Mouse (Mus musculus) forebrain, embryonic 11.5 days (tissue): ENCODE measurements around the gene Tmem222. TPM values are rescaled to one million over a fixed set of nuclear protein-coding genes. Genes with fewer than 3 reads are reported as not detected.

ENCODE experiments used
- ATAC-seq: fragments of 200-750 bp; cut with Nextera tagmentation; replicated peaks from 2 replicates; pipeline ENCODE4 v1.8.0; 2017; ENCODE audit warnings: moderate TSS enrichment; ENCODE audit not compliant: low FRiP score
- DNase-seq: peaks from one replicate; pipeline ENCODE4 v3.0.0-alpha.2; 2017; ENCODE audit warnings: low spot score
- H3K27ac ChIP-seq: fragments of 300-500 bp; sonication (generic); 2 replicates; pipeline ENCODE4 v1.5.1; 2014; ENCODE audit warnings: low read depth, low read length
- H3K27me3 ChIP-seq: fragments of 300-500 bp; sonication (generic); 2 replicates; pipeline ENCODE4 v1.6.1; 2014; ENCODE audit warnings: mild to moderate bottlenecking, low read length, mixed read lengths; ENCODE audit not compliant: control insufficient read depth, insufficient read depth
- H3K36me3 ChIP-seq: fragments of 300-500 bp; sonication (generic); 2 replicates; pipeline ENCODE4 v1.6.1; 2014; ENCODE audit warnings: mild to moderate bottlenecking, low read length, moderate library complexity, mixed read lengths; ENCODE audit not compliant: control insufficient read depth, insufficient read depth
- H3K4me1 ChIP-seq: fragments of 300-500 bp; sonication (generic); replicated peaks from 2 replicates; pipeline ENCODE4 v1.6.1; 2014; ENCODE audit warnings: low read length, mixed read lengths; ENCODE audit not compliant: control insufficient read depth, insufficient read depth
- H3K4me2 ChIP-seq: fragments of 300-500 bp; sonication (generic); 2 replicates; pipeline ENCODE4 v1.6.1; 2014; ENCODE audit warnings: low read depth, mild to moderate bottlenecking, low read length, moderate library complexity, mixed read lengths; ENCODE audit not compliant: severe bottlenecking
- H3K4me3 ChIP-seq: fragments of 300-500 bp; sonication (generic); 2 replicates; pipeline ENCODE4 v1.5.1; 2014; ENCODE audit warnings: low read depth, low read length
- H3K9ac ChIP-seq: fragments of 300-500 bp; sonication (generic); 2 replicates; pipeline ENCODE4 v1.6.1; 2014; ENCODE audit warnings: low read length
- H3K9me3 ChIP-seq: fragments of 300-500 bp; sonication (generic); 2 replicates; pipeline ENCODE4 v1.6.1; 2016; ENCODE audit warnings: low read length, mixed read lengths; ENCODE audit not compliant: control insufficient read depth
- WGBS: fragments of 180-500 bp; shearing (Covaris S2); extraction: QIAGEN DNeasy Blood & Tissue Kit; methylation state at CpG from one replicate; pipeline ENCODE4 v1.1.7; 2014; 5-methylcytosine and 5-hydroxymethylcytosine counted together
- polyA plus RNA-seq: library from polyadenylated mRNA; unstranded; fragments of >200 nt; fragmentation: Nextera tagmentation; extraction: Ambion mirVana; gene quantifications from 2 replicates; pipeline ENCODE4 v1.2.1, GENCODE M21; 2014

Gene Tmem222
- polyA plus RNA-seq, 1 experiment from 2014 or later: 80.6 TPM

DNA sequence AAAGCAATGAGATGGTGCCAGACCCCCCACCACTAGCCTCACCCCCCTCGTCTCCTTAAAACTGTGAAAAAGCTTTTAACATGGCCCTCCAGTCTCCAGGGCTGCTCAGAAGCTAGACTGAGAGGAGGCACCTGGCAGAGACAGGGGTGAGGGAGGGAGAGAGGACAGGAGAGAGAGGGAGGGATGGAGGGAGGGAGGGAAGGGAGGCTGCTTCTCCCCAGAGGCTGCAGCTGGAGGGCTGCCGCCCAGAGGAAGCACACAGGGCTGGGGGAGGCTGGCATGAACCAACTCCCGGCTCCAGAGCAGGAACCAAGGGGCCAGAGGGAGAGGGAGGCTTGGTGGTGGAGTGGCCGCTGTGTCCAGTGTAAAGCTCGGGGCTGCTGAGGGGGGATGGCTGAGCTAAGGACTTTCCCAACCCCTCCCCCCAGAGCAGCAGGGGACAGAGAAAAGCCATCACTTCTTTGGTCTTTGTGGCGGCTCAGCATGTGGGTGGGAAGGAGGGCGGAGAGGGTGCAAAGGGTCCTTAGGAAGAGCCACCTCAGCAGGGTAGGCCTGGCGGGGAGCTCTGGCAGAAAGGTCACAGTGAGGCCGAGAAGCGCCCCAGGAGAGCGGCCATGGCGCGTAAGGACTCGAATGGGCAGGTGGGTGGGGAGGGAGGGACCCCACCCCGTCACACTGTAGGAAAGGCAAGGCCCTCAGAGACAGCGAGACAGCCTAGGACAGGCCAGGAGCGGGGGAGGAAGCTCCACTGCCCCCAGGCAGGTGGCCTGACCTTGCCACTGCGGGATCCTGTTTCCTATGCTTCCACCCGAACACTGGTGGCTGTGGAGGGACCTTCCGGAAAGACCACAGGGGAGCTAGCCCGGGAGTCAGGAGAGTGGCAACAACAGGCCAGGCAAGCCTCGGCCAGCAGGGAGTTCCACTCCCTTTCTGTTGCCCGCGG is 15.6 kb upstream of the Tmem222 start:
- Histone ChIP-seq H3K27ac (peak overlapping the region; percentile 39; the same call in 1 of the 2 replicates), H3K9ac (peak overlapping the region; percentile 32), H3K36me3 (no peaks in the 10 kb centered on the region), H3K4me3 (no peak overlapping the region), H3K27me3 (no peaks in the 10 kb centered on the region), H3K4me1 (peaks cover 18% of the 10 kb centered on the region), H3K4me2 (0 out of 2 replicates have a peak overlapping the region, but pooled peaks have one; percentile 2), H3K9me3 (no peaks in the 10 kb centered on the region)
- WGBS: 4% methylated on average over 24 of the region's 24 CpGs
- peak; percentile 42; the same call in 1 of the 2 replicates for ATAC-seq
- DNase-seq: no peak

- DNase-seq (no peak), ATAC-seq (no peak)
- 54% methylated on average over 4 of the region's 4 CpGs for WGBS
- no peak overlapping the region; the same call in 1 of the 2 replicates for H3K9ac ChIP-seq
- no peak overlapping the region for H3K4me2 ChIP-seq
- no peaks in the 10 kb centered on the region for H3K27me3 ChIP-seq
- H3K9me3 ChIP-seq: no peaks in the 10 kb centered on the region
- H3K36me3 ChIP-seq: no peaks in the 10 kb centered on the region
- H3K4me3 ChIP-seq: no peak overlapping the region
- H3K27ac ChIP-seq: peak overlapping the region; percentile 39; the same call in 1 of the 2 replicates
- peaks cover 18% of the 10 kb centered on the region for H3K4me1 ChIP-seq
Measured at GRCm38 (mm10) chr4:133292405-133292804, 14.8 kb upstream of the Tmem222 start.

DNA sequence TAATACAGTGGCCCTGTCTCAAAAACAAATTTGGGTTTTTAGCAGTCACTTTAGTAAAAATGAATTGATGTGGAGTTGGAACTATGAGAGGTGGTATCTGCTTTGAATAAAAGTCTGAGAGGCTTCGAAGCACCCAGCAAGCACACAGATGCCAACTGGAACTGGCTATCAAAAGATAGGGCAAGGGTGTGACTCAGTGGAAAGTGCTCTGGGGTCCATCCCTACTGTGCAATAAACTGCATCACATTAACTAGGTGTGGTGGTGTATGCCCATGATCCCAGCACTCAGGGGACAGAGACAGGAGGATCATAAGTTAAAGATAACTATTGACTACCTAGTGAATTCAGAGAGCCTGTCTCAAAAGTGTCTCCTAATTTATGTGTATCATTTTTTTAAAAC is 13.7 kb upstream of the Tmem222 start:
- Histone ChIP-seq H3K36me3 (no peaks in the 10 kb centered on the region), H3K4me2 (no peak overlapping the region), H3K9ac (no peak overlapping the region), H3K9me3 (no peaks in the 10 kb centered on the region), H3K27me3 (no peaks in the 10 kb centered on the region), H3K4me3 (no peak overlapping the region), H3K4me1 (peaks cover 18% of the 10 kb centered on the region), H3K27ac (no peak overlapping the region)
- WGBS: 94% methylated on average over 1 of the region's 1 CpGs
- ATAC-seq (no peak), DNase-seq (no peak)

GRCm38 (mm10) chr4:133286476-133287077 is 9.0 kb upstream of the Tmem222 start:
- no peaks in the 10 kb centered on the region for H3K27me3 ChIP-seq
- WGBS: 81% methylated on average over 4 of the region's 4 CpGs
- H3K4me2 ChIP-seq: no peak overlapping the region
- H3K9ac ChIP-seq: no peak overlapping the region
- no peak overlapping the region for H3K4me3 ChIP-seq
- ATAC-seq (no peak), DNase-seq (no peak)
- peaks cover 1% of the 10 kb centered on the region; the same call in 1 of the 2 replicates for H3K4me1 ChIP-seq
- H3K9me3 ChIP-seq: no peaks in the 10 kb centered on the region
- no peak overlapping the region for H3K27ac ChIP-seq
- H3K36me3 ChIP-seq: no peaks in the 10 kb centered on the region

GRCm38 (mm10) chr4:133285950-133286349 is 8.4 kb upstream of the Tmem222 start:
- ATAC-seq (no peak), DNase-seq (no peak)
- Histone ChIP-seq H3K4me3 (no peak overlapping the region), H3K36me3 (no peaks in the 10 kb centered on the region), H3K9me3 (no peaks in the 10 kb centered on the region), H3K4me1 (peaks cover 4% of the 10 kb centered on the region; the same call in 1 of the 2 replicates), H3K27me3 (no peaks in the 10 kb centered on the region), H3K9ac (no peak overlapping the region), H3K27ac (no peak overlapping the region), H3K4me2 (no peak overlapping the region)
- 87% methylated on average over 5 of the region's 5 CpGs for WGBS

- ATAC-seq (no peak), DNase-seq (no peak)
- Histone ChIP-seq H3K9me3 (no peaks in the 10 kb centered on the region), H3K4me3 (no peak overlapping the region), H3K27me3 (no peaks in the 10 kb centered on the region), H3K9ac (no peak overlapping the region), H3K27ac (no peak overlapping the region; the same call in 1 of the 2 replicates), H3K4me1 (peaks cover 4% of the 10 kb centered on the region; the same call in 1 of the 2 replicates), H3K4me2 (no peak overlapping the region), H3K36me3 (no peaks in the 10 kb centered on the region)
- 75% methylated on average over 3 of the region's 3 CpGs for WGBS
Measured at GRCm38 (mm10) chr4:133285299-133285698, 7.7 kb upstream of the Tmem222 start.

DNA sequence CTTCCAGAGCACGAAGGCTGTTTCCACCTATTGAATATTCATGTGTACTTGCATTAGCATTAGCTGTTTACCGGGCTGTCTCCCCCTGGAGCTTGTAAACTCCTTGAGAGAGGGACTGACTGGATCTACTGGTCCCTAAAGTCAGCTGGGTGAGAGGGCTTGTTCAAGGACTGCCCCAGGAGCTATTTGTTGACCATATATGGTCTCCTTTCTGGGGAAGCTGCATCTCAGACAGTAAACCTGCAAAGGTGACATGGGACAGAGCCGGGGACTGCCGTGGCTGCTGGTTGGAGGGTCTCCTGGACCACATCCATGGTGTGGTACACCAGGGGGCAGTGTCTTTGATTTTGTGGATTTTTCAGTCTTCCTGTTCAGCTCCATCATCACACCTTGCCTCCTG is 5.1 kb upstream of the Tmem222 start:
- Histone ChIP-seq H3K4me2 (no peak overlapping the region), H3K4me1 (peaks cover 4% of the 10 kb centered on the region; the same call in 1 of the 2 replicates), H3K9ac (no peak overlapping the region), H3K9me3 (no peaks in the 10 kb centered on the region), H3K27ac (no peak overlapping the region), H3K27me3 (no peaks in the 10 kb centered on the region), H3K36me3 (no peaks in the 10 kb centered on the region), H3K4me3 (no peak overlapping the region)
- 27% methylated on average over 4 of the region's 4 CpGs for WGBS
- ATAC-seq (no peak), DNase-seq (no peak)

GRCm38 (mm10) chr4:133281951-133282481 is 4.4 kb upstream of the Tmem222 start:
- DNase-seq: no peak
- no peak overlapping the region for H3K4me2 ChIP-seq
- 0 out of 2 replicates have a peak overlapping the region, but pooled peaks have one; percentile 12 for H3K9ac ChIP-seq
- H3K4me3 ChIP-seq: no peak overlapping the region
- no peaks in the 10 kb centered on the region for H3K9me3 ChIP-seq
- 36% methylated on average over 5 of the region's 5 CpGs for WGBS
- no peaks in the 10 kb centered on the region for H3K27me3 ChIP-seq
- H3K36me3 ChIP-seq: no peaks in the 10 kb centered on the region
- H3K4me1 ChIP-seq: peaks cover 4% of the 10 kb centered on the region; the same call in 1 of the 2 replicates
- ATAC-seq: no peak
- peak overlapping the region; percentile 59; the same call in 1 of the 2 replicates for H3K27ac ChIP-seq
